Mouse (Mus musculus): ENCODE measurements around the gene Tcam1. TPM values are rescaled to one million over a fixed set of nuclear protein-coding genes. Genes with fewer than 3 reads are reported as not detected.

The Tcam1 gene
- polyA plus RNA-seq (2015; fragmentation: Nextera tagmentation; extraction: Ambion mirVana) = 0.14 TPM in 1 of 2 replicates, not detected in the other

GRCm38 (mm10) chr11:106276454-106276853, at the start of gene Tcam1:
TSS of gene Tcam1 (plus strand) at chr11:106276672.

DNA sequence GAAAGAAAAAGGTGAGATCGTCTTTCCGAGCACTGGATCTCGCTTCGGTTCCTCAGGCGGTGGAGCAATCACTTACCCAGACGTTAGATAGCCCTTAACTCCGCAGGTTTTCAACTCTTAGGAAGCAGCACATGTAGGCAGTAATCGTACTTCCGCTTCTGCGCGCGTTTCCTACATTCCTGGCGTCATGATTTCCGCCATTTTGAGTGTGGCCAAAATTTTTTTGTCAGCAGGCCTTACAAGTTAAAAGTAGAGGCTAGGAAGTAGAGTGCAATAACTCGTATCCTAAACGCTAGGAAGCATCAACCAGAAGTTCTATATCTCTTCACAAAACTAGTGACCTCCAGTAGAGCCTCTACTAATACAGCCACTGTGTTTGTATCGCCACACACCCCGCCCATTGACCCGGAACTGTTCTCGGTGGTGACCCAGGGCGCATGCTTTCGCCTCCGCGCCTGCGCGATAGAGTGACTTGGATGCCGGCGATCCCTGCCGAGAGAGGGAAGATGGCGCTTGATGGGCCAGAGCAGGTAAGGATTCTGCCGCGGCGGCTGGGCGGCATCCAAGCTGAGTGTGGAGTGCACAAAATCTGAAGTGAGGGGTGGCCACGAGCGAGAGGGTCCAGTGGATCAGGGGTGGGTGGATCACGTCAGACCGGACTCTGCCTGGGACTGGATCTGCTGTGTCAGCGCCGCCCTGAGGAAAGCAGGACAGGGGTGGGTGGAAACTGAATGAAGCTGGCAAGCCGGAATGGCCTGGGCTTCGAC, 20.6 kb upstream of the Tcam1 start, which contains the start of the genes Ftsj3 and Psmc5:
Gene Ftsj3 (minus strand): TSS at position 395 of the 767 bp plus-strand sequence.
Gene Psmc5 (plus strand): TSS at position 470 of the 767 bp plus-strand sequence.

DNA sequence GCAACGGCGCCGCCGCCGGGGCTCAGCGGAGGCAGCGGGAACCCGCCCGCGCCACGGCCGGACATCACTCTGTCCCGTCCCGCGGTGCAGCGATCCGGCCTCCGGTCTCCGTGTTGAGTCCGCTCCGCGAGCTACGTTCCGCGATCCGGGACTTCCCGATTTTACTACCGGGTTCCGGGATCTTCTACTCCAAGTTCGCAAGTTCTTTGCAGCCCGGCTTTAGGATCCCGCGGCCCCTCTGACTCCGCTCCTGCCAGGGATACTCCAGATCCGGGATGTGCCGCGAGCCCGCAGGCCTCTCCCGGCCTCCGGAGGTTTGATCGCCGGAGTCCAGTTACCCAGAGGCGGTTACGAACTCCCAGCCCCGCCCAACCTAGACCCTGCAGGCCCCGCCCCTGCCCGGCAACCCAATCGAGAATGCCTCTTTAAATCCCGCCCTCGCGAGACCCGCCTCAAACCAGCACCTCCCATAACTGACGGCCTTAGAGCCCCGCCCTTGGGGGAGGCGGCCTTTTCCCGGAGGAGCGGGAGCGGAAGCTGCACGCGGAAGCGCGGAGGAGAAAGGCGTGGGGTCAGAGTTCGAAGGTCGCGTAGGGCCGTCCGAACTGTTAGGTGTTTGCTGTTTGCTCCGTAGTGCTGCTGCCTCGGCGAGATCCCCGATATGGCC, 3.7 kb upstream of the Tcam1 start, which contains the start of gene Smarcd2:
Gene Smarcd2 (minus strand): TSS at position 329 of the 667 bp plus-strand sequence.

GRCm38 (mm10) chr11:106301765-106302164, 25.3 kb downstream of the Tcam1 start, which contains the start of gene Gh:
TSS of gene Gh (minus strand) at chr11:106301865.

DNA sequence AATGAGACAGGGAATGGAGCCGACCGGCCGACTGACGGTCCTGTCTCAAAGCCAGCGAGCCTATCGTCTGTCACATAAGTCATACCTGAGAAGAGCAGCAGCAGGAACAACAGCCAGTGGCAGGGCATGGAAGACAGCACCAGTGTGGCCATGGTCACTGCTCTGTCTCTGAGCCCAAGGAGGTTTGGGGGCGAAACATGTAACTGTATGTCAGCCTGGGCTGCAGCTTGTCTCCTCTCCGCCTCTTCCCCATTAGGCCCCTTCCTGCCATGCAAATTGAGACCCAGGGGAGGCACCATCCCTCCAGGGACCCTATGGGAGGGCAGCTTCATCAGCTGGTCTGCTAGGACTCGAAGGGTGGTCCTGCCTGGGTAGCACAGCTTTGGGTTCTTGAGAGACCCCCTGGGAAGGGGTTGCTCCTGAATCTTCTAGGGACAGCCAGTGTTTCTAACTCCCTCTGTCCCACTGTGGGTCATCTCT, 37.9 kb downstream of the Tcam1 start, which contains the start of gene Cd79b:
Gene Cd79b (minus strand): TSS at position 430 of the 480 bp plus-strand sequence.

Other genes with a start within 250 kb of the Tcam1 start
- gene Dcaf7, start 239.8 kb upstream of the Tcam1 start, polyA plus RNA-seq (2015; fragmentation: Nextera tagmentation; extraction: Ambion mirVana) = 117 and 140 TPM in 2 replicates
- 7.3 and 7.4 TPM in 2 replicates for gene Taco1, start 210.6 kb upstream of the Tcam1 start, polyA plus RNA-seq (2015; fragmentation: Nextera tagmentation; extraction: Ambion mirVana)
- gene Map3k3, start 192.1 kb upstream of the Tcam1 start, polyA plus RNA-seq (2015; fragmentation: Nextera tagmentation; extraction: Ambion mirVana) = 11.0 and 12.1 TPM in 2 replicates
- not detected in 2 replicates for gene Gm10840, start 115.8 kb upstream of the Tcam1 start, polyA plus RNA-seq (2015; fragmentation: Nextera tagmentation; extraction: Ambion mirVana)
- 104 and 107 TPM in 2 replicates for gene Limd2, start 115.8 kb upstream of the Tcam1 start, polyA plus RNA-seq (2015; fragmentation: Nextera tagmentation; extraction: Ambion mirVana)
- 24.1 and 24.5 TPM in 2 replicates for gene Strada, start 74.5 kb upstream of the Tcam1 start, polyA plus RNA-seq (2015; fragmentation: Nextera tagmentation; extraction: Ambion mirVana)
- gene Ccdc47, start 60.3 kb upstream of the Tcam1 start, polyA plus RNA-seq (2015; fragmentation: Nextera tagmentation; extraction: Ambion mirVana) = 73.1 and 80.1 TPM in 2 replicates
- gene Ddx42, start 59.7 kb upstream of the Tcam1 start, polyA plus RNA-seq (2015; fragmentation: Nextera tagmentation; extraction: Ambion mirVana) = 52.9 and 54.4 TPM in 2 replicates
- gene Ftsj3, start 20.6 kb upstream of the Tcam1 start, polyA plus RNA-seq (2015; fragmentation: Nextera tagmentation; extraction: Ambion mirVana) = 26.2 and 28.3 TPM in 2 replicates
- gene Psmc5, start 20.5 kb upstream of the Tcam1 start, polyA plus RNA-seq (2015; fragmentation: Nextera tagmentation; extraction: Ambion mirVana) = 291 and 312 TPM in 2 replicates
- 10.6 and 12.2 TPM in 2 replicates for gene Smarcd2, start 3.7 kb upstream of the Tcam1 start, polyA plus RNA-seq (2015; fragmentation: Nextera tagmentation; extraction: Ambion mirVana)
- not detected in 2 replicates for gene Gh, start 25.2 kb downstream of the Tcam1 start, polyA plus RNA-seq (2015; fragmentation: Nextera tagmentation; extraction: Ambion mirVana)
- gene Cd79b, start 38.1 kb downstream of the Tcam1 start, polyA plus RNA-seq (2015; fragmentation: Nextera tagmentation; extraction: Ambion mirVana) = 1.5 TPM in 2 replicates
- gene Scn4a, start 76.6 kb downstream of the Tcam1 start, polyA plus RNA-seq (2015; fragmentation: Nextera tagmentation; extraction: Ambion mirVana) = 0.04 TPM in 1 of 2 replicates, not detected in the other
- gene Prr29, start 88.8 kb downstream of the Tcam1 start, polyA plus RNA-seq (2015; fragmentation: Nextera tagmentation; extraction: Ambion mirVana) = 0.42 TPM in 1 of 2 replicates, not detected in the other
- 11.7 and 13.7 TPM in 2 replicates for gene Icam2, start 111.4 kb downstream of the Tcam1 start, polyA plus RNA-seq (2015; fragmentation: Nextera tagmentation; extraction: Ambion mirVana)
- 2.3 and 3.3 TPM in 2 replicates for gene Ern1, start 211.2 kb downstream of the Tcam1 start, polyA plus RNA-seq (2015; fragmentation: Nextera tagmentation; extraction: Ambion mirVana)

Data from neural tube, postnatal 0 days (tissue).